Mouse (Mus musculus): Measurements from ENCODE around the gene Gm28308. TPM values are rescaled to one million over a fixed set of nuclear protein-coding genes. Genes with fewer than 3 reads are reported as not detected.

Gm28308 gene
- total and polyA plus RNA-seq, 3 experiments: not detected

DNA sequence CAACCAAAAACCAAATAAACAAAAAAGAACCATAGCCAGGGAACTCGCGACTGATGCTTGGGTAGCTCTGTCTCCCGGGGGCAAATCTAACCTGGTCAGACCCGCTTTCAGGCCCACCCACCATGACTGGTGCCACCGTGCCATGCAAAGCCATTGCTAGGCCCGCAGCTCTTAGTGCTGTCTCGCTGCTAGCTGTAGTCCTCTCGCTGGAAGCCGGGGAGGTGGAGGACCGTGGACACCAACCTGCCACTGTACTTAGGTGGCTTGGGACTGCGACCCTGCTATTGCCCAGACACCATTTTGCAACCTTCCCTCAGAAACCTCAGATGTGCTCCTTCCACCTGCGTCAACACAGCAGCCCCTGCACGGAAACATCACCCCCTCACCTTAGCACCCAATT lies 1.2 kb downstream of the Gm28308 start:
- no peak for DNase-seq
- Histone ChIP-seq H3K27me3 (ENCODE audit: control insufficient read depth, insufficient read depth, low read length) (peaks cover 48% of the 10 kb centered on the region), H3K27ac (no peak overlapping the region), H3K9ac (ENCODE audit: low read depth, low read length) (no peak overlapping the region), H3K4me1 (ENCODE audit: control insufficient read depth, insufficient read depth, low read length) (no peaks in the 10 kb centered on the region; the same call in 1 of the 2 replicates), H3K36me3 (ENCODE audit: control insufficient read depth, insufficient read depth, low read length) (no peaks in the 10 kb centered on the region), H3K79me2 (replicated peaks; ENCODE audit: control insufficient read depth, insufficient read depth, low read length) (no peaks in the 10 kb centered on the region), H3K4me3 (no peak overlapping the region)
- 9% methylated on average over 13 of the region's 13 CpGs for WGBS
- intact Hi-C loops (cut with DNase I): loop anchor here (1.0 to 5.0 kb wide), 2 partner anchors 9 to 1030 kb away; partner anchors contain the start of gene Hoxa7
- no peak for TF ChIP-seq EP300 (IDR thresholded peaks at IDR 0.05; ENCODE audit: insufficient read depth, low read depth, low read length)
- TF ChIP-seq CTCF (IDR thresholded peaks at IDR 0.05): no peak
- no peak for TF ChIP-seq POLR2A (IDR thresholded peaks at IDR 0.05; ENCODE audit: insufficient read depth, low read depth, low read length)

DNA sequence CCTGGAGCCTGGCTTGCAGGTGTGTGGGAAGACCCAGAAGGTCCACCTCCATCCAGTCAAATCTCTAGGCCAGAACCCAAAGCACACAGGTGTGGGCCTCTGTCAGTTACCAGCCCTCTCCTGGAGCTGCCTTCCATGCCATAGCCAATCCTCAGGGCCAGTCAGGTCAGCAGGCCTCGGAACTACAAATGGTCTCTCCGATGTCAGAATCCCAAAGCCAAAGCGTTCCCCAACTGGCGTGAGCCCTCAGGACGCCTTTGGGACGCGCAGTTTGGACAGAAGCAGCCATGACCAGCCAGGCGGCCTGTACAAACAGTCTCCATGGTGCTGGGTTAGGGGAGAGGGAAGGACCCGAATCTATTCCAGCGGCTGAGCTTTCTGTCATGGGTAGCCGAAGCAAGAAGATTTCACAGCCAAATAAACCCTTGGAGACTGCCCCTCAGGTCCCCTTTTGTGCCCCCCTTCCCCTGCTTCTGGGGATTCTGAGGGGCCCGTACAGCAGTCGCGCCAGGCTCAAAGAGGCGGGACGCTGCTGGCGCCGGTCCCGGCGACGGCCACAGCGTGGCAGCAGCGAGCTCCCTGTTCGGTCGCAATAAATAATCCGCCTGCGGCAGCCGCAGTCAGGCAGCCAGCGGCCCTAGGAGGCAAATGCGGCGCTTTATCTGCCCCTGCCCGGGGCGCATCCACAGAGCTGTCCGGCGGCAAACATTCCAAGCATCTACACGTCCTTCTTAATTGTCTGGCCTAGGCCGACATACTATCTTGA lies 1.8 kb downstream of the Gm28308 start:
- H3K27me3 ChIP-seq (ENCODE audit: control insufficient read depth, insufficient read depth, low read length): peaks cover 44% of the 10 kb centered on the region
- peak; percentile 76 to 88 for DNase-seq
- no peaks in the 10 kb centered on the region for H3K36me3 ChIP-seq (ENCODE audit: control insufficient read depth, insufficient read depth, low read length)
- H3K4me3 ChIP-seq: no peak overlapping the region
- no peak overlapping the region for H3K27ac ChIP-seq
- no peak overlapping the region for H3K9ac ChIP-seq (ENCODE audit: low read depth, low read length)
- no peaks in the 10 kb centered on the region; the same call in 1 of the 2 replicates for H3K4me1 ChIP-seq (ENCODE audit: control insufficient read depth, insufficient read depth, low read length)
- H3K79me2 ChIP-seq (replicated peaks; ENCODE audit: control insufficient read depth, insufficient read depth, low read length): no peaks in the 10 kb centered on the region
- 3% methylated on average over 37 of the region's 37 CpGs for WGBS
- intact Hi-C loops (cut with DNase I): loop anchor here (1.0 to 5.0 kb wide), 2 partner anchors 10 to 1029 kb away; partner anchors contain the start of gene Hoxa7
- TF ChIP-seq POLR2A (IDR thresholded peaks at IDR 0.05; ENCODE audit: insufficient read depth, low read depth, low read length) (no peak), CTCF (IDR thresholded peaks at IDR 0.05) (no peak; the same call in 1 of the 2 replicates), EP300 (IDR thresholded peaks at IDR 0.05; ENCODE audit: insufficient read depth, low read depth, low read length) (no peak)

DNA sequence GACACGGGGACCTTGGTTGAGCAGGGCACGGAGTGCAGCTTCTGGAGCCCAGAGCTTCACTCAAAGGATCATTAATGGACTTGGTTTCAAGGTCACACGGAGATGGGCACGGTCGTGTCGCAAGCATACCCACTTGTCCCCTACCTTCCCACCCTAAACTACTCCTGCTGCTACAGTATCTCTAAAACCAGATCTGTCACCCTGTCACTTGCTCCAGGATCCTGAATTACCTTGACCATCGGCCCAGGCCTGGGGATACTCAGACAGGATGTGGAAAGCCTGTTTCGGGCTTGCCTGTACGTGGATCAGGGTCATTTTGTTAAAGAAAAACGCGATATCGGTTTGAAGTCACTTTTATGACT lies 3.5 kb downstream of the Gm28308 start:
- H3K9ac ChIP-seq (ENCODE audit: low read depth, low read length): no peak overlapping the region
- WGBS: 22% methylated on average over 12 of the region's 12 CpGs
- H3K79me2 ChIP-seq (replicated peaks; ENCODE audit: control insufficient read depth, insufficient read depth, low read length): no peaks in the 10 kb centered on the region

DNA sequence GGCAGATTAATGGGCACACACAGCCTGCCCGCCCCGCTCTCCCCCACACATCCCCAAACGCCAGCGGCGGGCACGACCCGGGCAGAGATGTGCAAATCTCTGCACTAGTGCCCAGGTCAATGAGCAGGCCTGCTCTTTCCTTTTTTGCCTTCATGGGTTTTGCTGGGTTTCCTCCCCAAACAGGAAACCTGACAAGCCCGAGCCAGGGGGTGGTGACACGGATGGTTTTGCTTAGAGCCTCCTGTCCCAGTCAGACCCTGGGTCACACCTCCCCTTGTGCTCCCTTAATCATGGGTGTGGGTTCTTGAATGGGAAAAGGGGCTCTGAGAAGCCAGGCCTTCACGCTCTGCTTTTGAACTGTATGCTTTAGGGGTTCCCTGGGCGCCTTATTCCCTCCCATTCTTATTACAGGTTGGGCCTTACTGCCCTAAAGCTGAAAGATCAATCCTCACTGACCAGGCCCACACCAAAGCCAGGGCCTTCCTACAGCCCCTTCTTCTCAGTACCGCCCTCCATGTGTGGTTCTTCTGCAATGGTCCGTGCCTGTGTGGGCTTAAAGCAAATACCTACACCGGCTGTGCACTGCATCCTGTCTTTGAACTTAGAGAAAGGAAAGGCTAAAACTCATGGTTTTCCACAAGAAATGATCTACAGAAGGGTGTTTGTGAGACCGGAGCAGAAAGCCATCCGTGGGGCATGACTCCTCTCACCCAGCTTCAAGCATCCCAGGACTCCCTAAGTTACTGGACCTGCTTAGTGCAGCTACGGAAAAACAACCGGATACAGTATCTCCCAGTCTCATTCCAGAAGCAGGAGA lies 4.1 kb downstream of the Gm28308 start:
- intact Hi-C loops (cut with DNase I): no loop called here
- peak overlapping the region; percentile 22; the same call in 1 of the 2 replicates for H3K4me3 ChIP-seq
- WGBS: 16% methylated on average over 18 of the region's 18 CpGs
- H3K9ac ChIP-seq (ENCODE audit: low read depth, low read length): no peak overlapping the region
- no peak overlapping the region for H3K27ac ChIP-seq
- no peak for TF ChIP-seq POLR2A (IDR thresholded peaks at IDR 0.05; ENCODE audit: insufficient read depth, low read depth, low read length)
- no peak for TF ChIP-seq CTCF (IDR thresholded peaks at IDR 0.05)
- no peak for TF ChIP-seq EP300 (IDR thresholded peaks at IDR 0.05; ENCODE audit: insufficient read depth, low read depth, low read length)
- H3K36me3 ChIP-seq (ENCODE audit: control insufficient read depth, insufficient read depth, low read length): no peaks in the 10 kb centered on the region
- H3K27me3 ChIP-seq (ENCODE audit: control insufficient read depth, insufficient read depth, low read length): peaks cover 42% of the 10 kb centered on the region
- DNase-seq: peak; percentile 7 to 18
- H3K79me2 ChIP-seq (replicated peaks; ENCODE audit: control insufficient read depth, insufficient read depth, low read length): no peaks in the 10 kb centered on the region
- no peaks in the 10 kb centered on the region; the same call in 1 of the 2 replicates for H3K4me1 ChIP-seq (ENCODE audit: control insufficient read depth, insufficient read depth, low read length)

More for the DNA sequence above, 3.5 kb downstream of the Gm28308 start:
- intact Hi-C loops (cut with DNase I): loop anchor here (5.0 kb wide), 1 partner anchor 1027 kb away; no protein-coding TSS in a partner anchor
- no peak for TF ChIP-seq CTCF (IDR thresholded peaks at IDR 0.05)
- no peak for TF ChIP-seq POLR2A (IDR thresholded peaks at IDR 0.05; ENCODE audit: insufficient read depth, low read depth, low read length)
- no peak for TF ChIP-seq EP300 (IDR thresholded peaks at IDR 0.05; ENCODE audit: insufficient read depth, low read depth, low read length)
- Histone ChIP-seq H3K36me3 (ENCODE audit: control insufficient read depth, insufficient read depth, low read length) (no peaks in the 10 kb centered on the region), H3K4me3 (no peak overlapping the region), H3K27ac (no peak overlapping the region), H3K4me1 (ENCODE audit: control insufficient read depth, insufficient read depth, low read length) (no peaks in the 10 kb centered on the region; the same call in 1 of the 2 replicates), H3K27me3 (ENCODE audit: control insufficient read depth, insufficient read depth, low read length) (peaks cover 40% of the 10 kb centered on the region)
- no peak for DNase-seq

DNA sequence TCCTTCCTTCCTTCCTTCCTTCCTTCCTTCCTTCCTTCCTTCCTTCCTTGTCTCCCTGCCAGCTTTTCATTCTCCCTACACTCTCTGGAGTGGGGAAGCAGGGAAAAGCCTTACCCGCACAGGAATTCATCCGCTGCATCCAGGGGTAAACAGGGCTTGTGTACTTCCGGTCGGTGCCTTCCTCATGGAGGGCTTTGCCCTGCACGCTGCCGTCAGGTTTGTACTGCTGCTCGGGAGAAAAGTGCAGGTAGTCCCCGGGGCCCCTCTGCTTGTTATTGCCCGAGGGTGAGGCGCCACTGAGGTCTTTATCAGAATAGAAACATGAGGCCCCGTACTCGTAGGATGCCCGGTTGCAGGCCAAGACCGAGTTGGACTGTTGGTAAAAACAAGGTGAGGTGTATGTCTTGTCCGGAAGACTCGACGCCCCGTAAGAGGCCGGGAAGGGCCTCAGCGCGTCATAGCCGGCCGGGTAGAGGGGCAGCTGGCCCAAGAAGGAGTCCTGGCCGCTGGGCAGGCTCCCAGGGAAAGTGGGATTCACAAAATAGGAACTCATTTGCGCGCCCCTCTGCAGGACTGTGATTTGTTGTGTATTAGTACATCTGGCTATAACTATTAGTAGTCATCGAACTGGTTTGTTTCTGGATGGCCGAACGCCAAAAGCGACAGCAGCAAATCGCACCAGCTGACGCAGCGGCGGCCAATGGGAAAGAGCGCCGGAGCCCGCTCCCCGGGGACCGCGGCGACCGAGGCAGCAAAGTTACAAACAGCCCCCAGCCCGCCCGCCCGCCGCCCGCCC lies 4.9 kb downstream of the Gm28308 start, which contains the start of gene Hoxa6:
Gene Hoxa6 (minus strand): TSS at position 651 of the 796 bp plus-strand sequence.
- H3K27me3 ChIP-seq (ENCODE audit: control insufficient read depth, insufficient read depth, low read length): peaks cover 46% of the 10 kb centered on the region
- H3K4me3 ChIP-seq: peak within 1 kb of the TSS; percentile 22; the same call in 1 of the 2 replicates
- 5% methylated on average over 47 of the region's 47 CpGs for WGBS
- TF ChIP-seq CTCF (IDR thresholded peaks at IDR 0.05) (no peak), EP300 (IDR thresholded peaks at IDR 0.05; ENCODE audit: insufficient read depth, low read depth, low read length) (no peak), POLR2A (IDR thresholded peaks at IDR 0.05; ENCODE audit: insufficient read depth, low read depth, low read length) (no peak)
- peak; percentile 15 to 29 for DNase-seq
- no peaks in the 10 kb centered on the region for H3K36me3 ChIP-seq (ENCODE audit: control insufficient read depth, insufficient read depth, low read length)
- no peak within 1 kb of the TSS for H3K27ac ChIP-seq
- intact Hi-C loops (cut with DNase I): no loop called here
- no peaks in the 10 kb centered on the region; the same call in 1 of the 2 replicates for H3K4me1 ChIP-seq (ENCODE audit: control insufficient read depth, insufficient read depth, low read length)
- H3K9ac ChIP-seq (ENCODE audit: low read depth, low read length): no peak within 1 kb of the TSS
- no peaks in the 10 kb centered on the region for H3K79me2 ChIP-seq (replicated peaks; ENCODE audit: control insufficient read depth, insufficient read depth, low read length)

Measured in heart, adult 2 months (tissue).